Mouse (Mus musculus) midbrain, postnatal 0 days (tissue): ENCODE results near the gene Olfr1443. TPM values are rescaled to one million over a fixed set of nuclear protein-coding genes. Genes with fewer than 3 reads are reported as not detected.

Source experiments
- ATAC-seq: fragments of 200-750 bp; cut with Nextera tagmentation; 2 replicates; pipeline ENCODE4 v1.8.0; 2017; ENCODE audit warnings: moderate number of reproducible peaks, mild to moderate bottlenecking, moderate TSS enrichment, moderate library complexity; ENCODE audit not compliant: low FRiP score
- DNase-seq: peaks from one replicate; pipeline ENCODE4 v3.0.0-alpha.2; 2015; ENCODE audit warnings: low spot score
- H3K27ac ChIP-seq: fragments of 300-500 bp; sonication (generic); 2 replicates; pipeline ENCODE4 v1.5.1; 2014; ENCODE audit warnings: low read depth, mild to moderate bottlenecking, low read length, mixed read lengths
- H3K27me3 ChIP-seq: fragments of 300-500 bp; sonication (generic); 2 replicates; pipeline ENCODE4 v1.6.1; 2014; ENCODE audit warnings: low read length, control low read depth, mixed read lengths; ENCODE audit not compliant: insufficient read depth
- H3K36me3 ChIP-seq: fragments of 300-500 bp; sonication (generic); 2 replicates; pipeline ENCODE4 v1.6.1; 2014; ENCODE audit warnings: low read length, control low read depth, mixed read lengths; ENCODE audit not compliant: insufficient read depth
- H3K4me1 ChIP-seq: fragments of 300-500 bp; sonication (generic); 2 replicates; pipeline ENCODE4 v1.6.1; 2014; ENCODE audit warnings: mild to moderate bottlenecking, control low read depth, antibody characterized with exemption, low read length, mixed read lengths; ENCODE audit not compliant: insufficient read depth
- H3K4me2 ChIP-seq: fragments of 300-500 bp; sonication (generic); 2 replicates; pipeline ENCODE4 v1.6.1; 2014; ENCODE audit warnings: low read depth, mild to moderate bottlenecking, low read length, mixed read lengths; ENCODE audit not compliant: poor library complexity, severe bottlenecking
- H3K4me3 ChIP-seq: fragments of 300-500 bp; sonication (generic); 2 replicates; pipeline ENCODE4 v1.5.1; 2014; ENCODE audit warnings: low read depth, mild to moderate bottlenecking, low read length, moderate library complexity
- H3K9ac ChIP-seq: fragments of 300-500 bp; sonication (generic); replicated peaks from 2 replicates; pipeline ENCODE4 v1.6.1; 2014; ENCODE audit warnings: mild to moderate bottlenecking, low read length, moderate library complexity, mixed read lengths; ENCODE audit not compliant: poor library complexity, severe bottlenecking
- H3K9me3 ChIP-seq: fragments of 300-500 bp; sonication (generic); 2 replicates; pipeline ENCODE4 v1.6.1; 2016; ENCODE audit warnings: low read length, control low read depth
- CTCF ChIP-seq: IDR thresholded peaks from 2 replicates; pipeline ENCODE4 v1.5.1; 2016; ENCODE audit warnings: antibody characterized with exemption, mild to moderate bottlenecking
- WGBS: fragments of 180-500 bp; shearing (Covaris S2); extraction: QIAGEN DNeasy Blood & Tissue Kit; methylation state at CpG from one replicate; pipeline ENCODE4 v1.1.7; 2014; 5-methylcytosine and 5-hydroxymethylcytosine counted together
- polyA plus RNA-seq: library from polyadenylated mRNA; unstranded; fragments of >200 nt; fragmentation: Nextera tagmentation; extraction: Ambion mirVana; gene quantifications from 2 replicates; pipeline ENCODE4 v1.2.1, GENCODE M21; 2015
- total RNA-seq: library from RNA; depleted of rRNA; stranded (reverse); fragments of >200 nt; gene quantifications from 2 replicates; pipeline ENCODE4 v1.2.3, GENCODE M21; 2014; rRNA removed

Olfr1443 gene
- total RNA-seq (not detected in 2 replicates), polyA plus RNA-seq (not detected in 2 replicates)

GRCm38 (mm10) chr19:12677812-12678211, at the start of gene Olfr1443:
Olfr1443 (plus strand) TSS chr19:12678112.
- H3K4me1 ChIP-seq: no peaks in the 10 kb centered on the region
- no peaks in the 10 kb centered on the region for H3K36me3 ChIP-seq
- H3K4me3 ChIP-seq: no peak within 1 kb of the TSS
- no peaks in the 10 kb centered on the region for H3K9me3 ChIP-seq
- H3K27ac ChIP-seq: no peak within 1 kb of the TSS
- DNase-seq: no peak
- WGBS: 71% methylated on average over 3 of the region's 3 CpGs
- no peak for ATAC-seq
- no peak for TF ChIP-seq CTCF
- no peak within 1 kb of the TSS for H3K4me2 ChIP-seq
- no peaks in the 10 kb centered on the region for H3K27me3 ChIP-seq
- no peak within 1 kb of the TSS for H3K9ac ChIP-seq

DNA sequence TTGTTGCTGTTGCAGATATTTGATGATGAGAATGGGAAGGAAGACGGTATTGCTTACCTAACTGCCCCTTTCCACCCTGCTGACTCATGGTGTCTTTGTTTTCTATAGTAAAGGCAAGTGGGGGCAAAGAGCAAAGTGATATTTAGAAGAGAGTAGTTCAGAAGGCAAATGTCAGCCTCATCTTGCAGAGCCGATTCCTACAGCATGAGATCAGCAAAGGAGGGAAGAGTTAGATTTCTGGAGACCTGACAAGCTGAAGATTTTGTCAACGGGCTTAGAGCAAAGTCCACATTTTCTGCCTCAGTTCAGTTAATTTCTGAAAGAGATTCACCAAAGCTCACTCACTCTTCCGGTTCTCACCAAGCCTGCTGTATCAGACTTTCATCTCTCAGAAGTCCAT, 44.7 kb upstream of the Olfr1443 start, which contains the start of gene Glyat:
Glyat (plus strand) TSS at position 133 of the 400 bp plus-strand sequence.
- WGBS: 80% methylated on average over 4 of the region's 4 CpGs
- no peak for DNase-seq
- no peaks in the 10 kb centered on the region for H3K27me3 ChIP-seq
- no peak within 1 kb of the TSS for H3K4me3 ChIP-seq
- no peak within 1 kb of the TSS for H3K9ac ChIP-seq
- H3K36me3 ChIP-seq: no peaks in the 10 kb centered on the region
- H3K4me1 ChIP-seq: no peaks in the 10 kb centered on the region
- ATAC-seq: no peak
- H3K4me2 ChIP-seq: no peak within 1 kb of the TSS
- H3K27ac ChIP-seq: no peak within 1 kb of the TSS
- no peak for TF ChIP-seq CTCF
- H3K9me3 ChIP-seq: no peaks in the 10 kb centered on the region

- WGBS: 88% methylated on average over 3 of the region's 3 CpGs
- Histone ChIP-seq H3K9me3 (no peaks in the 10 kb centered on the region), H3K27ac (no peak overlapping the region), H3K4me3 (no peak overlapping the region), H3K36me3 (no peaks in the 10 kb centered on the region), H3K4me1 (no peaks in the 10 kb centered on the region), H3K4me2 (no peak overlapping the region), H3K9ac (no peak overlapping the region), H3K27me3 (no peaks in the 10 kb centered on the region)
- TF ChIP-seq CTCF: no peak
- ATAC-seq (no peak), DNase-seq (no peak)
These were observed 43.7 kb upstream of the Olfr1443 start for GRCm38 (mm10) chr19:12634259-12634658.

GRCm38 (mm10) chr19:12634963-12635362, 42.9 kb upstream of the Olfr1443 start:
- ATAC-seq (no peak), DNase-seq (no peak)
- WGBS: 85% methylated on average over 4 of the region's 4 CpGs

GRCm38 (mm10) chr19:12636863-12637262, 41.0 kb upstream of the Olfr1443 start:
- H3K4me2 ChIP-seq: no peak overlapping the region
- no peak overlapping the region for H3K4me3 ChIP-seq
- H3K4me1 ChIP-seq: no peaks in the 10 kb centered on the region
- ATAC-seq (no peak), DNase-seq (no peak)
- no peak overlapping the region for H3K9ac ChIP-seq
- H3K27ac ChIP-seq: no peak overlapping the region
- WGBS: 78% methylated on average over 3 of the region's 3 CpGs
- H3K27me3 ChIP-seq: no peaks in the 10 kb centered on the region
- no peaks in the 10 kb centered on the region for H3K9me3 ChIP-seq
- no peak for TF ChIP-seq CTCF
- no peaks in the 10 kb centered on the region for H3K36me3 ChIP-seq

More at GRCm38 (mm10) chr19:12634963-12635362, 42.9 kb upstream of the Olfr1443 start:
- no peak overlapping the region for H3K4me2 ChIP-seq
- H3K4me3 ChIP-seq: no peak overlapping the region
- no peaks in the 10 kb centered on the region for H3K9me3 ChIP-seq
- no peaks in the 10 kb centered on the region for H3K4me1 ChIP-seq
- H3K27me3 ChIP-seq: no peaks in the 10 kb centered on the region
- no peak for TF ChIP-seq CTCF
- no peaks in the 10 kb centered on the region for H3K36me3 ChIP-seq
- no peak overlapping the region for H3K9ac ChIP-seq
- H3K27ac ChIP-seq: no peak overlapping the region

- ATAC-seq: no peak
- WGBS: 83% methylated on average over 1 of the region's 1 CpGs
- no peak for DNase-seq
- no peaks in the 10 kb centered on the region for H3K9me3 ChIP-seq
- TF ChIP-seq CTCF: no peak
- no peaks in the 10 kb centered on the region for H3K4me1 ChIP-seq
- H3K4me3 ChIP-seq: no peak overlapping the region
- no peaks in the 10 kb centered on the region for H3K27me3 ChIP-seq
- H3K4me2 ChIP-seq: no peak overlapping the region
- H3K9ac ChIP-seq: no peak overlapping the region
- H3K36me3 ChIP-seq: no peaks in the 10 kb centered on the region
- no peak overlapping the region for H3K27ac ChIP-seq
These were observed 39.9 kb upstream of the Olfr1443 start for GRCm38 (mm10) chr19:12638049-12638448.
